ENCODE assay signal across 14 mouse cellular contexts in the genomic region with DNA sequence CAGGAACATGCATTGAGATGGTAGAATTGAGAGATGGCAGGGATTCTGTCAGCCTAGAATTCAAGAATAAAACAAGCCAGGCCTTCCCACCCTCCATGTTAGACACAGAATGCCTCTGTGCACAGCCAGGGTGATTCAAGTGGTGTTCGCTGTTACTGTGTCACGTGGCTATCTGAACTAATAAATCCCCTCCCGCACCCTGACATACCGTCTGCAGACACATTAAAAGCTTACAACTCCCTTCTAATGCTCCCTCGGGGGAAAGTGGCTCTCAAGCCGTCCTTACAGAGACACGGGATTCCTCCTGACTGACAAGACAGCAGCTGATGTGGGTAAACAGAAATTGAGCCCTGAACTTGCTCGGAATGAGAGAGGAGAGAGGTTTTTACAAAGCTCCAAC.
A peak's percentile ranks its signal among the peaks of the same experiment; 100 is the strongest.
DNase-seq lines count a peak whose midpoint lies in the region; ATAC-seq and TF ChIP-seq lines count a peak whose summit lies in the region.
"Had no signal": no experiment of that assay in that cellular context is flagged by ENCODE, and none has a peak within 500 bp of the region (broad histone marks: within the 10 kb centered on the region; RNA-seq: fewer than 3 reads in every experiment).

No protein-coding gene starts in this region.

- peak overlapping the region; percentile 71; the same call in 1 of the 2 replicates for H3K27ac ChIP-seq in forebrain, embryonic 15.5 days (replicated peaks)
- H3K27ac ChIP-seq in forebrain, embryonic 16.5 days (ENCODE audit: low read length) = no peak overlapping the region
- H3K27ac ChIP-seq in lung, embryonic 14.5 days (ENCODE audit: low read depth) = peak overlapping the region; percentile 7; the same call in 1 of the 2 replicates
- H3K27ac ChIP-seq in limb, embryonic 10.5 days = peak overlapping the region; percentile 70
- peak overlapping the region; percentile 83 for H3K27ac ChIP-seq in stomach, embryonic 15.5 days
- H3K27ac ChIP-seq: liver, embryonic 13.5 days had no signal

- WGBS in forebrain, embryonic 15.5 days = 66% methylated on average over 8 of the region's 8 CpGs
- 66% methylated on average over 8 of the region's 8 CpGs for WGBS in forebrain, embryonic 16.5 days
- WGBS in lung, embryonic 14.5 days = 20% methylated on average over 8 of the region's 8 CpGs
- 33% methylated on average over 8 of the region's 8 CpGs for WGBS in limb, embryonic 10.5 days
- WGBS in stomach, embryonic 15.5 days = 32% methylated on average over 8 of the region's 8 CpGs

- H3K4me2 ChIP-seq in forebrain, embryonic 15.5 days (replicated peaks) = no peak overlapping the region
- H3K4me2 ChIP-seq in forebrain, embryonic 16.5 days (ENCODE audit: low read length) = no peak overlapping the region
- H3K4me2 ChIP-seq in lung, embryonic 14.5 days = no peak overlapping the region
- H3K4me2 ChIP-seq in stomach, embryonic 15.5 days = no peak overlapping the region
- H3K4me2 ChIP-seq: liver, embryonic 13.5 days had no signal

- no peaks in the 10 kb centered on the region for H3K36me3 ChIP-seq in forebrain, embryonic 15.5 days
- H3K36me3 ChIP-seq in forebrain, embryonic 16.5 days (ENCODE audit: control insufficient read depth, insufficient read depth) = no peaks in the 10 kb centered on the region
- H3K36me3 ChIP-seq in lung, embryonic 14.5 days (ENCODE audit: insufficient read depth) = no peaks in the 10 kb centered on the region
- H3K36me3 ChIP-seq in limb, embryonic 10.5 days = no peaks in the 10 kb centered on the region
- H3K36me3 ChIP-seq in stomach, embryonic 15.5 days = no peaks in the 10 kb centered on the region
- H3K36me3 ChIP-seq: liver, embryonic 13.5 days had no signal

- H3K4me3 ChIP-seq in forebrain, embryonic 15.5 days = no peak overlapping the region
- H3K4me3 ChIP-seq in forebrain, embryonic 16.5 days (replicated peaks; ENCODE audit: low read length) = no peak overlapping the region
- H3K4me3 ChIP-seq in lung, embryonic 14.5 days (ENCODE audit: low read depth, low read length) = no peak overlapping the region
- H3K4me3 ChIP-seq in limb, embryonic 10.5 days = no peak overlapping the region
- no peak overlapping the region for H3K4me3 ChIP-seq in stomach, embryonic 15.5 days (replicated peaks)
- H3K4me3 ChIP-seq: liver, embryonic 13.5 days had no signal

- no peaks in the 10 kb centered on the region for H3K27me3 ChIP-seq in forebrain, embryonic 15.5 days
- H3K27me3 ChIP-seq in forebrain, embryonic 16.5 days (replicated peaks; ENCODE audit: control insufficient read depth, insufficient read depth, low read length) = no peaks in the 10 kb centered on the region
- no peaks in the 10 kb centered on the region for H3K27me3 ChIP-seq in lung, embryonic 14.5 days (ENCODE audit: insufficient read depth, low read length)
- H3K27me3 ChIP-seq in limb, embryonic 10.5 days (ENCODE audit: low read depth, poor library complexity, severe bottlenecking) = peaks cover 3% of the 10 kb centered on the region; the same call in 1 of the 2 replicates
- H3K27me3 ChIP-seq in stomach, embryonic 15.5 days (replicated peaks) = no peaks in the 10 kb centered on the region
- H3K27me3 ChIP-seq: liver, embryonic 13.5 days had no signal

- H3K9me3 ChIP-seq in forebrain, embryonic 15.5 days = no peaks in the 10 kb centered on the region
- no peaks in the 10 kb centered on the region for H3K9me3 ChIP-seq in forebrain, embryonic 16.5 days (ENCODE audit: control insufficient read depth, low read length)
- no peaks in the 10 kb centered on the region for H3K9me3 ChIP-seq in lung, embryonic 14.5 days (ENCODE audit: low read depth, low read length)
- H3K9me3 ChIP-seq in limb, embryonic 10.5 days (replicated peaks) = no peaks in the 10 kb centered on the region
- no peaks in the 10 kb centered on the region for H3K9me3 ChIP-seq in stomach, embryonic 15.5 days
- H3K9me3 ChIP-seq: liver, embryonic 13.5 days had no signal

- ATAC-seq in forebrain, embryonic 15.5 days (replicated peaks) = no peak
- ATAC-seq in forebrain, embryonic 16.5 days = no peak
- no peak for ATAC-seq in lung, embryonic 14.5 days (ENCODE audit: insufficient read depth)
- no peak for ATAC-seq in stomach, embryonic 15.5 days (ENCODE audit: insufficient read depth, low FRiP score, low read depth)
- ATAC-seq: forebrain, embryonic 14.5 days had no signal

- no peak for TF ChIP-seq CTCF in lung, embryonic 14.5 days (IDR thresholded peaks at IDR 0.05; ENCODE audit: low read depth)

- DNase-seq in lung, embryonic 14.5 days = no peak
- no peak for DNase-seq in lung, postnatal 4 days
- DNase-seq in limb, embryonic 10.5 days (ENCODE audit: low spot score) = no peak
- DNase-seq in gastrocnemius, adult 18-20 months (ENCODE audit: low spot score) = no peak
- no peak for DNase-seq in spleen, adult 12 weeks (ENCODE audit: low spot score)
- DNase-seq: cerebellum, adult 2 months; gastrocnemius, postnatal 14 days; kidney, adult 9 months; liver, embryonic 13.5 days; right cerebral cortex, postnatal 4 days had no signal

- H3K4me1 ChIP-seq in forebrain, embryonic 15.5 days = peaks cover 39% of the 10 kb centered on the region
- peaks cover 29% of the 10 kb centered on the region for H3K4me1 ChIP-seq in forebrain, embryonic 16.5 days (replicated peaks; ENCODE audit: control insufficient read depth, insufficient read depth, low read length)
- peaks cover 7% of the 10 kb centered on the region; the same call in 1 of the 2 replicates for H3K4me1 ChIP-seq in lung, embryonic 14.5 days (ENCODE audit: insufficient read depth)
- H3K4me1 ChIP-seq in limb, embryonic 10.5 days = peaks cover 38% of the 10 kb centered on the region
- peaks cover 36% of the 10 kb centered on the region for H3K4me1 ChIP-seq in stomach, embryonic 15.5 days
- H3K4me1 ChIP-seq: liver, embryonic 13.5 days had no signal

- H3K9ac ChIP-seq in forebrain, embryonic 15.5 days (replicated peaks) = no peak overlapping the region
- H3K9ac ChIP-seq in forebrain, embryonic 16.5 days (replicated peaks; ENCODE audit: low read depth, low read length) = no peak overlapping the region
- no peak overlapping the region for H3K9ac ChIP-seq in lung, embryonic 14.5 days
- no peak overlapping the region for H3K9ac ChIP-seq in stomach, embryonic 15.5 days
- H3K9ac ChIP-seq: liver, embryonic 13.5 days had no signal
